Mouse (Mus musculus) left cerebral cortex, adult 9 months (tissue): ENCODE results near the gene Chrm5.
"Not testable (repeated sequence)": the region's sequence is repeated elsewhere in the genome, so short reads cannot be mapped to it uniquely, and the experiment has no call there.

Experiments used
- DNase-seq, 2 experiments: peaks; one replicate each; pipeline ENCODE4 v3.0.0; 2022; ENCODE audit warnings: low spot score in 2 of 2

Chrm5 gene

GRCm38 (mm10) chr2:112482533-112483333 is 2.2 kb upstream of the Chrm5 start:
- DNase-seq = no peak

- DNase-seq = no peak
These were observed 995 bp upstream of the Chrm5 start for GRCm38 (mm10) chr2:112481564-112481963.

GRCm38 (mm10) chr2:112476554-112476953 is 4.0 kb downstream of the Chrm5 start:
- no peak for DNase-seq

GRCm38 (mm10) chr2:112474997-112475724 is 5.4 kb downstream of the Chrm5 start:
- no peak for DNase-seq

- no peak for DNase-seq
These were observed 8.5 kb downstream of the Chrm5 start for GRCm38 (mm10) chr2:112472076-112472475.

- no peak for DNase-seq
These were observed 9.6 kb downstream of the Chrm5 start for GRCm38 (mm10) chr2:112470961-112471381.

- DNase-seq = no peak
These were observed 11.0 kb downstream of the Chrm5 start for GRCm38 (mm10) chr2:112469542-112469941.

- no peak for DNase-seq
These were observed 20.0 kb downstream of the Chrm5 start for GRCm38 (mm10) chr2:112460557-112460956.

- DNase-seq = peak; percentile 82 to 94
These were observed 25.6 kb downstream of the Chrm5 start, which contains the start of gene Emc7 for GRCm38 (mm10) chr2:112454862-112455564. Gene Emc7, plus strand, starts transcription at chr2:112454997.

- DNase-seq = no peak
These were observed 26.3 kb downstream of the Chrm5 start for GRCm38 (mm10) chr2:112454125-112454861.

GRCm38 (mm10) chr2:112452513-112452912 is 28.1 kb downstream of the Chrm5 start:
- DNase-seq = not testable (repeated sequence)

GRCm38 (mm10) chr2:112449597-112450296 is 30.8 kb downstream of the Chrm5 start:
- no peak for DNase-seq

GRCm38 (mm10) chr2:112448510-112449059 is 32.0 kb downstream of the Chrm5 start:
- DNase-seq = no peak

GRCm38 (mm10) chr2:112448046-112448445 is 32.5 kb downstream of the Chrm5 start:
- DNase-seq = not testable (repeated sequence)

GRCm38 (mm10) chr2:112445511-112445910 is 35.1 kb downstream of the Chrm5 start:
- DNase-seq = no peak

GRCm38 (mm10) chr2:112443491-112443890 is 37.1 kb downstream of the Chrm5 start:
- peak in 1 of 2 experiments; percentile 34 for DNase-seq

GRCm38 (mm10) chr2:112437589-112437988 is 43.0 kb downstream of the Chrm5 start:
- no peak for DNase-seq

- DNase-seq = no peak
These were observed 44.3 kb downstream of the Chrm5 start for GRCm38 (mm10) chr2:112436292-112436691.

GRCm38 (mm10) chr2:112433359-112433758 is 47.2 kb downstream of the Chrm5 start:
- no peak for DNase-seq

GRCm38 (mm10) chr2:112432523-112432922 is 48.0 kb downstream of the Chrm5 start:
- DNase-seq = peak in 1 of 2 experiments; percentile 15

GRCm38 (mm10) chr2:112430403-112430802 is 50.2 kb downstream of the Chrm5 start:
- no peak for DNase-seq
